Mouse (Mus musculus) embryonic facial prominence, embryonic 11.5 days (tissue): ENCODE data around the gene Tmcc3. TPM values are rescaled to one million over a fixed set of nuclear protein-coding genes. Genes with fewer than 3 reads are reported as not detected.

ENCODE experiments used
- ATAC-seq: fragments of 200-750 bp; cut with Nextera tagmentation; replicated peaks from 2 replicates; pipeline ENCODE4 v1.8.0; 2017; ENCODE audit warnings: low read depth; ENCODE audit not compliant: insufficient number of reproducible peaks, low FRiP score, low TSS enrichment
- DNase-seq: peaks from one replicate; pipeline ENCODE4 v3.0.0-alpha.2; 2015; ENCODE audit warnings: low spot score
- H3K27ac ChIP-seq: fragments of 300-500 bp; sonication (generic); replicated peaks from 2 replicates; pipeline ENCODE4 v1.5.1; 2014; ENCODE audit warnings: mild to moderate bottlenecking, low read depth, low read length, control low read depth
- H3K27me3 ChIP-seq: fragments of 300-500 bp; sonication (generic); 2 replicates; pipeline ENCODE4 v1.6.1; 2014; ENCODE audit warnings: mild to moderate bottlenecking, low read length, moderate library complexity, mixed read lengths; ENCODE audit not compliant: control insufficient read depth, insufficient read depth
- H3K36me3 ChIP-seq: fragments of 300-500 bp; sonication (generic); replicated peaks from 2 replicates; pipeline ENCODE4 v1.6.1; 2014; ENCODE audit warnings: low read depth, mild to moderate bottlenecking, low read length, moderate library complexity, mixed read lengths; ENCODE audit not compliant: control insufficient read depth, insufficient read depth
- H3K4me1 ChIP-seq: fragments of 300-500 bp; sonication (generic); 2 replicates; pipeline ENCODE4 v1.6.1; 2014; ENCODE audit warnings: low read length, mixed read lengths; ENCODE audit not compliant: control insufficient read depth, insufficient read depth
- H3K4me2 ChIP-seq: fragments of 300-500 bp; sonication (generic); 2 replicates; pipeline ENCODE4 v1.6.1; 2014; ENCODE audit warnings: low read depth, mild to moderate bottlenecking, control low read depth, low read length, moderate library complexity
- H3K4me3 ChIP-seq: fragments of 300-500 bp; sonication (generic); 2 replicates; pipeline ENCODE4 v1.5.1; 2014; ENCODE audit warnings: low read depth, low read length, control low read depth
- H3K9ac ChIP-seq: fragments of 300-500 bp; sonication (generic); replicated peaks from 2 replicates; pipeline ENCODE4 v1.6.1; 2014; ENCODE audit warnings: mild to moderate bottlenecking, control low read depth, low read length
- H3K9me3 ChIP-seq: fragments of 300-500 bp; sonication (generic); replicated peaks from 2 replicates; pipeline ENCODE4 v1.6.1; 2016; ENCODE audit warnings: mild to moderate bottlenecking, low read length, inconsistent platforms, mixed read lengths; ENCODE audit not compliant: control insufficient read depth
- WGBS: fragments of 180-500 bp; shearing (Covaris S2); extraction: QIAGEN DNeasy Blood & Tissue Kit; methylation state at CpG from one replicate; pipeline ENCODE4 v1.1.7; 2014; 5-methylcytosine and 5-hydroxymethylcytosine counted together
- polyA plus RNA-seq: library from polyadenylated mRNA; unstranded; fragments of >200 nt; fragmentation: Nextera tagmentation; extraction: Ambion mirVana; gene quantifications from 2 replicates; pipeline ENCODE4 v1.2.1, GENCODE M21; 2014

The Tmcc3 gene
- polyA plus RNA-seq, 1 experiment from 2014 or later = 3.0 TPM

DNA sequence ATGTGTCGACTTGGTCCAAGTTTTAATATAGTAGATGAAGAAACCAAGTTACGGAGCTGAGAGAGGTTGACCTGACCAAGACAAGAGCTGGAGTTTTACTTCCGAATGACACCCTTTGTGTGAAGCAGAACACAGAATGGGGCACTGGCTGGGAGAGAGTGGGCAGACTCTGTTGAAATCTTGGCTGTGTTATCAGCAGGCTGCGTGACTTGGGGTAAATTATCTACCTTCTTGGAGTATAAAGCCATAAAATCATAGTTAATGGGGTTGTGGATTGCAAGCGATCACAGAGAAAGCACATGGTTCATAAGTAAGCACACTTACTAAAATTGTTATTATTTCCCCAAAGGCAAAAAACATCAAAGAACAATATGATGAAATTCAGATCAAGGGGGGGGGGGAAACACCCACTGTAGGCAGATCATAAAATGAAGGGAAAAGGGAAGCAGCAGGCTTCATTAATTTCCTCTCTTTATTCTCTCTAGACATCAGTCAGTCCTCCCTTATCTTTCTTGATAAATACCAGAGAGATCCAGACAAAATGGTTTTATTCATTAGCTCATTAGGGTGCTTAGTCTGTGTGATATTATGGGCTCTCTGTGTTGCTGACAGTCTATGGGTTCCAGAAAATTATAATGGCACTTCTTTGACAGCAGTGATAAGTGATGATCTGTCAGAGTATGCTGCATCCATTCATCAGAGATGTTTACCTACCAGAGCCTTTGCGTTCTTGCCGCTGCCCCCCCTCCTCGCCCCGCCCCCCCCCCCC, 1.1 kb upstream of the Tmcc3 start:
- WGBS = 67% methylated on average over 7 of the region's 9 CpGs
- H3K9ac ChIP-seq = no peak overlapping the region
- no peak for DNase-seq

DNA sequence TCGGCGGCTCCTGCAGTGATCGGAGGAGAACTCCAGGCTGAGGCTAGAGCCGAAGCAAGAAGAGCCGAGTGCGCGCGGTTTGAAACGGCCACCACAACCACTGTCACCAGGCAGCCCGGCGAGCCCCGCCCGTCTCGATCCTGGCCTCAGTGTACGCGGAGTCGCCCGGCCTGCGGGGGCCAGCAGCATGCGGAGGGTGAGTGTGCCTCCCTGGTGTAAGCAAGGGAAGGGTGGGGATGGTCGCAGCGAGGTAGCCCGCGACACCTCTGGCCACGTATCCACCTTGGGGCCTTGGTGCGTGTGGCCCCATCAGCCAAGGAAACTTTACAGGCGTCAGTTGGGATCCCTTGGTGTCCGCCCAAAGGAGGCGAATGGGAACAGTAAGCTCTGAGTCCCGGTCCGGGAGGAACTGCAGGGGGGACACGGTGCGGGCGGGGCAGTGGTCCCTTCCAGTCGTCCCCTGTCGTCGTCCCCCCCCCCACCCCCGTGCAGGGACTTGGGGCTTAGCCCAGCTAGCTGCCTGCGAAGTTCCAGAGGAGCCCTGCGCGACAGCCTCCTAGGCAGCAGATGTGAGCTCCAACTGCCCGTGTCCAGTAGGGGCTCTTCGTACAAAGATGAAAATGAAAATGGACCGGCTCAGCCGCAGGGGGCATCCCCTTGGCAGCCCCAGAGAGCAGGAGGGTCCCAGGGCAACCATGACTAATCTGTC, 412 bp downstream of the Tmcc3 start:
- ATAC-seq = peak; percentile 56
- H3K4me2 ChIP-seq = peak overlapping the region; percentile 92
- DNase-seq = peak; percentile 34
- H3K36me3 ChIP-seq = no peaks in the 10 kb centered on the region
- H3K9ac ChIP-seq = peak overlapping the region; percentile 54
- no peaks in the 10 kb centered on the region for H3K4me1 ChIP-seq
- WGBS = under 1% methylated on average over 45 of the region's 45 CpGs
- peaks cover 6% of the 10 kb centered on the region for H3K27me3 ChIP-seq
- no peak overlapping the region for H3K27ac ChIP-seq
- H3K4me3 ChIP-seq = peak overlapping the region; percentile 42
- no peaks in the 10 kb centered on the region for H3K9me3 ChIP-seq

More for the DNA sequence above, 1.1 kb upstream of the Tmcc3 start:
- Histone ChIP-seq H3K4me1 (no peaks in the 10 kb centered on the region), H3K9me3 (no peaks in the 10 kb centered on the region), H3K27ac (no peak overlapping the region), H3K4me3 (no peak overlapping the region), H3K4me2 (no peak overlapping the region), H3K27me3 (peaks cover 6% of the 10 kb centered on the region), H3K36me3 (no peaks in the 10 kb centered on the region)
- ATAC-seq = no peak

DNA sequence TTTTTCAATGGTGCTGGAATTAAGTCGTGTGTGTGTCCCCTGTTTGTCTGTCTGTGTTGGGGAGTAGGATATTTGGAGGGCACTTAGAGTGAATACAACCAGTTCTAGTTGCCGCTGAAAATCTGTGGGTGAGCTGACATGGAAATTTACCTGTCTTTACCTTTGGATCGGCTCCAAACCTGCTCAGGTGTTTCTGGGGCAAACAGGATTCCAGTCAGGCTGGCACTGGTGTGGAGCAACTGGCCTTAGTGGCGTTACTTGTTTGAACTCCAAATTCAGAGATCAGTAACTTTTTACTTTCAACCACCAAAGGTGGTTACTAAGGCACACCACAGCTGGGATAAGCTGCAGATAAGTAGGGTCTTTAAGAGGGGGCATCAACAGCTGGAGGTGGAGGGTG, 1.4 kb downstream of the Tmcc3 start:
- ATAC-seq = no peak
- H3K27ac ChIP-seq = no peak overlapping the region
- H3K4me2 ChIP-seq = no peak overlapping the region
- H3K4me1 ChIP-seq = no peaks in the 10 kb centered on the region
- no peaks in the 10 kb centered on the region for H3K36me3 ChIP-seq
- peaks cover 6% of the 10 kb centered on the region for H3K27me3 ChIP-seq
- H3K9me3 ChIP-seq = no peaks in the 10 kb centered on the region
- no peak overlapping the region for H3K4me3 ChIP-seq
- 78% methylated on average over 4 of the region's 4 CpGs for WGBS
- no peak for DNase-seq
- H3K9ac ChIP-seq = no peak overlapping the region

DNA sequence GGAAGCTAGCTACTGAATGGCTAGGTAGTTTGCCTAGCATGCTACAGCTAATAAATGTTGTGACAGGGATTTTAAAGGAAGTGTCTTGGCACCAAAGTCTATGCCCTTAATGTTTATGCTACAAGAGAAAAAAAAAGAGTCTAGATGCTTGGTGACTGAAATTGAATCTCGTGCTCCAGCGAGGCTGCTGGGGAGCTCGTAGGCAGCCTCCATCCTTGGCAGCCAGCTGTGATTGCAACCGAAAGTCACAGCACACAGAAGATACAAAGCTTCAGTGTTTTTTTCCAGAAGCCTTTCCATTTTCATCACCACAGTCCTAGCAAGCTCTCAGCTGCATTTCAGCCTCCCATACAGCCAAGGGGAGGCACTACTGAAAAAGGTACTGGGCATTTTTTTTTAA, 6.8 kb downstream of the Tmcc3 start:
- Histone ChIP-seq H3K4me2 (no peak overlapping the region), H3K36me3 (no peaks in the 10 kb centered on the region), H3K4me3 (no peak overlapping the region), H3K27ac (no peak overlapping the region), H3K4me1 (no peaks in the 10 kb centered on the region), H3K27me3 (no peaks in the 10 kb centered on the region), H3K9ac (no peak overlapping the region), H3K9me3 (no peaks in the 10 kb centered on the region)
- 41% methylated on average over 4 of the region's 4 CpGs for WGBS
- no peak for DNase-seq
- ATAC-seq = no peak

DNA sequence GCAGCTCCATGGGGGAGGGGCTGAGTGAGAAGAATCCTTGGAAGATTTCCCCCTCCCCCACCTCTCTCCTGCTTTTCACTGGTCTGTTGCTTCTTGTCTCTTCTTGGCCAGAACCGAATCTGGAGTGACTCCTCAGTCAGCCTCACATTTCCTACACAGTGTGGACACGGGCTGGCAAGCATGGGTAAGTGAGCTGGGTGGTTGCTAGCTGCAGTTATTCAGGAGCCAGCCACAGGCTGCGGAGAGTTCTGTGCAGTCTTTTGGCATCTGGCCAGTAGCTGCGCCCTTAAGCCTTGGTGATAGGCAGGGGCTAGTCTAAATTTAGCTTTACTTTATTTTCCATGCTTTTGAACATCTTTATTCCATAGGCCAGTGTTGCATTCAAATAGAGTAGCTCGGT, 18.2 kb downstream of the Tmcc3 start:
- Histone ChIP-seq H3K4me3 (no peak overlapping the region), H3K36me3 (no peaks in the 10 kb centered on the region), H3K27ac (no peak overlapping the region), H3K9ac (no peak overlapping the region), H3K4me2 (no peak overlapping the region), H3K9me3 (no peaks in the 10 kb centered on the region), H3K4me1 (no peaks in the 10 kb centered on the region), H3K27me3 (no peaks in the 10 kb centered on the region)
- DNase-seq (no peak), ATAC-seq (no peak)
- WGBS = 64% methylated on average over 5 of the region's 5 CpGs

DNA sequence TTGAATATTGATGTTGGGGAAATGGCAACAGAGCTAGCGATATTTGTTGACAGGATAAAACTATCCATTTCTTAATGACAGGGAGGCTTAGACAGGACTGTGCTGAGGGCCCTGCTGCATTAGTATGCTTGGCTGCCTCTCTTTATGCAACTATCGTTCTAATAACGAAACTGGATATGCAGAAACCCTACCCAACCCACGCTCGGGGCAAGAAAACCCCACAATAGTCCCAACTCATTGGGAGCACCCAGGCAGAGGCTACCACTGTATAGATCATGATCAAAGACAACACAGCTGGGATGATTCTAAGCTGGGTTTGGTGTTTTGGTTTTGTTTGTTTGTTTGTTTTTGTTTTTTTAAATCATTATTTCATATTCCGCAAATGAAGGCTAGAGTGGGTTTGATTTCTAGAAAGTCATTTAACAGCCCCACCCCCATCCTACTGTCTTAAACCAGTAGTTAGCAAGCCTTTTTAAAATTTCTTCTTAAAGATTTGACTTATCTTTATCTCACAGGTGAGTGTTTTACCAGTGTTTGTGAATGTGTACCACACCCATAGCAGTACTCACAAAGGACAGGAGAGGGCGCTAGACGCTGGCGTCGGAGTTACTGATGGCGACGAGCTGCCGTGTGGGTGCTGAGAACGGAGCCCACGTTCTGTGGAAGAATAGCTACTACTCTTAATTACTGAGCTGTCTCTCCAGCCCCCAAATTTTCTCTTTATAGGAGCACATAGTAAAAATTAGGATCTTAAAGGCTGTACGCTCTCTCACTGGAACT, 20.8 kb downstream of the Tmcc3 start:
- Histone ChIP-seq H3K9ac (no peak overlapping the region), H3K9me3 (no peaks in the 10 kb centered on the region), H3K4me1 (no peaks in the 10 kb centered on the region), H3K27me3 (no peaks in the 10 kb centered on the region), H3K36me3 (no peaks in the 10 kb centered on the region), H3K27ac (no peak overlapping the region), H3K4me3 (no peak overlapping the region), H3K4me2 (no peak overlapping the region)
- no peak for DNase-seq
- no peak for ATAC-seq
- 82% methylated on average over 16 of the region's 16 CpGs for WGBS

DNA sequence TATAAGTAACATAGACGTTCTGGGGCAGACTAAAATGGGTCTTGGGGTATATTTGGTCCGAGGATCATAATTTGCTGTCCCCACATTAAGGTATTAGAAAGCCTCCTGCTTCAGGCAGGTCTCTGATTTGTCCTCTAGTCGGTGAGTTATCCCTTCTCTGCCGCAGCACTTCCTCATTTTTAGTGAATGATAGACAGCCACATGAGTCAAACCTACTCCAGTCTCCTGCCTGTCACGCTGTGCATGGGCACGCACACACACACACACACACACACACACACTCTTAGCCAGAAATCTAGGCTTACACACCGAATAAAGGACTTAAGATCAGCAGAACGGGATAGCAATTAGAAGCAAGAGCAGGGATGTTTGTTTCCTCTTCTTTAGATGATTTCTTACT, 21.6 kb downstream of the Tmcc3 start:
- Histone ChIP-seq H3K4me3 (no peak overlapping the region), H3K27me3 (no peaks in the 10 kb centered on the region), H3K4me1 (no peaks in the 10 kb centered on the region), H3K36me3 (no peaks in the 10 kb centered on the region), H3K4me2 (no peak overlapping the region), H3K9ac (no peak overlapping the region), H3K9me3 (no peaks in the 10 kb centered on the region), H3K27ac (no peak overlapping the region)
- DNase-seq = no peak
- 81% methylated on average over 8 of the region's 8 CpGs for WGBS
- no peak for ATAC-seq

DNA sequence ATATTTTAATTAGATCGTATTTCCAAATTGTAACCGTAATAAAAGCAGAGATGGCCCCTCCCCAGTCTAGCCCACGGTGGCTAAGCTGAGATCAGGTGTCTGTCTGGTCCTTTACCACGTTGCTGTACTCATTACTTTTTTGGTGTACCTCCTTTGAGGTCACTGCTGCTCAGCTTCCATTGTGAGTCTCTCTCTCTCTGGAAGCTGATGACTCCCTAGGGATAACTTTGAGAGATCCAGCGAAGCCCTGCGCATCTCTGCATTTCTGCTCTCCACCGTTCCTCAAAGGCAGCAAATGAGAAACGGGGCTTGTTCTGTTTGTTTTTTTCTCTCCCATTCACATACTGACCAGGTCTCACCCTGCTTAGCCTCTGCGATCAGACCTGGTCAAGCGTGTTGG, 23.3 kb downstream of the Tmcc3 start:
- no peak for ATAC-seq
- Histone ChIP-seq H3K4me2 (no peak overlapping the region), H3K9ac (no peak overlapping the region), H3K36me3 (no peaks in the 10 kb centered on the region), H3K27me3 (no peaks in the 10 kb centered on the region), H3K9me3 (no peaks in the 10 kb centered on the region), H3K27ac (no peak overlapping the region), H3K4me1 (no peaks in the 10 kb centered on the region), H3K4me3 (no peak overlapping the region)
- 77% methylated on average over 10 of the region's 10 CpGs for WGBS
- no peak for DNase-seq
